Mouse (Mus musculus) mature B cell (primary cell): ENCODE measurements around the gene Gm43552.

ENCODE experiments used
- in situ Hi-C: fragments of 300-500 bp; cut with MboI; formaldehyde crosslinking; loops from 2 replicates; pipeline ENCODE4 v1.14.3; 2019

Gene Gm43552

DNA sequence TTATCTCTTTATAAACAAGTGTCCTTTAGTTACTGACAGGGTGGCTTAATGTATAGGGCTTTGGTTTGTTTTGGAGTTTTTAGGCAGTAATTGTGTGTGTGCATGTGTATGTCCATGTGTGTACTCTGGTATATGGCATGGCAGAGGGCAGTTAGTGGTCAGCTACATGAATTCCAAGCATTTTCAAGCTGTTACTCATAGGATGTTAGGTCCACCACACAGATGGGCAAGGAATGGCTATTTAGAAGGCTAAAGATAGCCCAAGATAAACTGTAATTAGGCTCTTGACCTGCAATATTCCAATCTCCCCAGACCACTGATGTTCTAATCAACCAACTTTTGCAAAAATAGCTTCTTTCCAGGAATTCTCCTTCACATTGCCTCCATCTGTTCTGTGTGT lies 54.6 kb downstream of the Gm43552 start:
- in situ Hi-C loops = no loop called here

DNA sequence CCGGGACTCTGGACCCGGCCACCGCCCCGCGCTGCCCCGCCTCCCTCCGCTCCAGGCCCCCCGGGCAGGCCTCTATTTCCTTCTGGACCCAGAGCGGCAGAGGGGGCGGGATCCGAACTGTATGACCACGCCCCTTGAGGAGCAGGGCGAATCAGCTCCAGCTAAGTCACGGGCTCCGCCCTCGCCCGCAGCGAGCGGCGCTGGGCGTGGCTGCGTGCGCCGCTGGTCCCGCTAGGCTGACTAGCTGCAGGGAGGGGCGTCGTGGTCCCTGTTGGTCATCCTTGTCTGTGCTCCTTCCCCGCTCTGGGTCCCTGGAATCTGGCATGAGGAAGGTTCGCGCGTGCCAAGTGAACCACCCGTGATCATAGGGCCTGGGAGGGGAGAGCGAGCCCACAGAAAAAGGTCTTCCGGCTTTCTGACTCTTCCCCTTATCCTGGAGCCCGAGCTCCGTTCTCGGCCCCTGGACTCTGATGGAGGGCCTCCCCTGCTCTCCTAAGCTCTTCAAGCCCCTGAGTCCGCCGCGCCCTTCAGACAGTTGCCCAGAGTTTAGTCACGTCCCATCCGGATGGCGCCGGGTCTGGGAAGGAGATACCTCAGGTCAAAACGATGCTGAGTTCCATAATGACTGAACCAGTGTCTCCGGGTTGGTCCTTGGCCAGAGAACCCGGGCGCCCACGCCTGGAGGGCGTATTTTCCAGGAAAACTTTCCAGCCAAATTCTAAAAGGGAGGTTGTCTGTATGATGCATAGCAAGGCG lies 56.6 kb downstream of the Gm43552 start, which contains the start of gene Ugdh:
Gene Ugdh (minus strand): TSS at position 144 of the 756 bp plus-strand sequence.
- in situ Hi-C loops = no loop called here

DNA sequence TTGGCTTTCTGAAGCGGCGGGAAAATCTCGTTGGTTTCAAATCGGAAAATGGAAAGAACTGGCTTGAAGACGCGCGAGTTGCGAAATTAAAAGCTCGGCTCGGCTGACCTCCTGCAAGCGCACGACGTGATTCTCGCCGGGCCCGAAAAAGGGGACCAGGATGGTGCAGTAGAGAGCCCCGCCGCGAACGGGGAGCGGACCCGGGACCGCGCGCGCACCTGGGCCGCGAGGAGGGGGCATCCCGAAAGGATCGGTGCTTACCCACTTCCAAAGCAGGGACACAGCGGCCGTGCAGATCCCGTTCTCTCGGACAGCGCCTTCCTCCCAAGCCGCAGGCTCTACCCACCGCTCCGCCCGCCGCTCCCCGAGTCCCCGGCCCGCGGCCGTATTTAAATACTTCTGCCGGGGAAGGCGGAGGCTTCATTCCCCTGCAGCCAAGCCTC lies 57.2 kb downstream of the Gm43552 start:
- in situ Hi-C loops = no loop called here

DNA sequence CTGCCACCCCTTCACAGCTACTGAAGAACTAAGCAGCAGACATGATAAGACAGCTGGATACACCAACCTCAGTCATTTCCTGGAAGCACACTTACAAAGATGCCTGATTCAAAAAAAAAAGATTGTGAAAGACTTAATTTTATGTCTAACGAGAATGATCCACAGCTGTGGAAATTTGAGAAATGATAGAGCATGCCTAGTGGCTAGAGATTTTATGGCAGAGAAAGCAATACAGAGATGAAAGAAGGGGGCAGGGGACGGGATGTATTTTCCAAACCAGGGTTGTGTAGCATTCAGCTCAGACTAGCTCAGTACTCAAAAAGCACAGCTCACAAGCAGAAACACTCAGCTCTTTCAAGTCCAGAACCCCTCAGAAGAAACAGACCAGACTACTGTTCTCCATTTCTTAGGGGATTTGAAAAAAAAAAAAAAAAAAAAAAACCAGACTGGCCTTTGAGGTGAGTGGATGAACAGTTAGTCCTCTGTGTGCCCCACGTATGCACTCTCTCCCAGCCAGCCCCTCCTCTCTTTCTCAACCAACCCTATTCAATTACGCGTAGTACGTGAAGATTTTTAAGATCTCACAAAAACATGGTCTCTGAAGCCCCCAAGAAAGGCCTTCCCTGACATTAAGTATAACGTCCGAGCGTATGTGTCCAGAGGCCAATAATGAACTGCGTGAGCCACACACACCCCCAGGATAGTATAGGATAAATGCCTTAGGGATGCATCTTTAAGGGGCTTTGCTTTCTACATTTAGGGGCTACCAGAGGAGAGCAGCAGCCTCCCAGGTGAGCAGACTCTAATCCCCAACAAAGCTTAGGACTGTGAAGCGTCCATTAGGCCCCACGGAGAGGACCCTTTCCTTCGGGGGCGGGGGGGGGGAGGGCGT lies 57.9 kb downstream of the Gm43552 start:
- in situ Hi-C loops = no loop called here

DNA sequence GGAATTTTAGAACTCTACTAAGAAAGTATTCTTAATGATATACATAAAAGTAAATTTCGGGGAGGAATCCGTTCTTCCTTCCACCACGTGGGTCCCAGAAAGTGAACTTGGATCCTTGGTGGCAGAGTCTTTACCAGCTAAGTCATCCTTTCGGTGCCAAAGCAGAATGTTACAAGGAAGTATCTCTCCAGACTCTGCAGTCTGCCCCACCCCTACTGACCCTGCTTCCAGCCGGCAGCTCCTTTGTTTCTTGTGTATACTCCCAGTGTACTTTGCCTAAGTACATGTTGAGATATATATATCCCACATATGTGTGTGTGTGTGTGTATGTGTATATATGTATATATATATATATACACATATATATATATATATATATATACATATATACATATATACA lies 63.2 kb downstream of the Gm43552 start:
- in situ Hi-C loops = no loop called here

DNA sequence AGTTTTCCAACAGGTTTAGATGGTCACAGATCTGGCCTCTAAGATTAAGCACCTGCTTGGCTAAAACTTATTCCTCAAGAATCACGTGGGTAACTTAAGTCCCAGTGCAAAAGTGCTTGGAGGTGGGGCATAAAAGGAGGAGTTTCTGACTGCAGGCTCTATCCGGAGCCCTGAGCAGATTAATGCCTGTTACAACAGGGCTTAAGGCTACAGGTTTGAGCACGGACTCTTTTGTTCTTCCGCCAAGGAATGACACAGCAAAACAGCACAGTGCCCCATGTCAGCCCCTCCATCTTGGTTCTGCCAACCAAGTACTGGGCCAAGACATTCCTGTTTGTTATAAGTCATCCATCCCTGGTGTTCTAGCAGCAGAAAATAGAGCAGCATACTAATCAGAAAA lies 64.3 kb downstream of the Gm43552 start:
- in situ Hi-C loops = no loop called here

DNA sequence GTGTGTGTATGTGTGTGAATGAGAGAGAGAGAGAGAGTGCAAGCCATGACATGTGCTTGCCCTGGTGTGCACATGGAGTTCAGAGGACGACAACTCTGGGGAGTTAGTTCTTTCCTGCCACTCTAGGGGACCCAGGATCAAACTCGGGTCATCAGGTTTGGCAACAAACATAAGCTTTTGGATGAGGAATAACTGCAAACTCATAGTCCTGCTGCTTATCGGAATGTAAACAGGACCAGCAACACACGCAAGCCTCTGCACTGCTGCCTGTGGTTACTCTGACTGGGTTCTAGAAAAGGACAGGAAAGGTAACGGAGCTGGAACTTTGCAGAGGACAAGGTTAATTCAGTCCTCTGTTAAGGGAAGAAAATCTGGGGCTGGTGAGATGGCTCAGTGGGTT lies 67.4 kb downstream of the Gm43552 start:
- in situ Hi-C loops = no loop called here

DNA sequence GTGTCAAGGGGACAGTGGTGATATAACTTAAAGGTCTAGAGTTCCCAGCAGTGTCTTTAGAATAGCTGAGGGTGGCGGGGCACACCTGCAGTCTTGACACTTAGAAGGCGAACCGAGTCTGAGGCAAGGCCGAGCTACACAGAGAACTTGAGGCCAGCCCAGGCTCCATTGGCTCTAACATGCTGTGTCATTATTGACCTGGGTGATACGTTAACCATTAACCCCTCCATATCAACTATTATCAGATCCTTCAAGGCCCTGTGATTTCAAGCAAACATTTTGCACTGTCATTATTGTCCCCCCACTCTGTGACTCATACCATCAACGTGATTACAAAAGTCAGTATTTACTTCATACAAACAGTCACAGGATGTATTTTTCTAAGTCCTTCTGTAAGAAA lies 68.4 kb downstream of the Gm43552 start:
- in situ Hi-C loops = no loop called here

DNA sequence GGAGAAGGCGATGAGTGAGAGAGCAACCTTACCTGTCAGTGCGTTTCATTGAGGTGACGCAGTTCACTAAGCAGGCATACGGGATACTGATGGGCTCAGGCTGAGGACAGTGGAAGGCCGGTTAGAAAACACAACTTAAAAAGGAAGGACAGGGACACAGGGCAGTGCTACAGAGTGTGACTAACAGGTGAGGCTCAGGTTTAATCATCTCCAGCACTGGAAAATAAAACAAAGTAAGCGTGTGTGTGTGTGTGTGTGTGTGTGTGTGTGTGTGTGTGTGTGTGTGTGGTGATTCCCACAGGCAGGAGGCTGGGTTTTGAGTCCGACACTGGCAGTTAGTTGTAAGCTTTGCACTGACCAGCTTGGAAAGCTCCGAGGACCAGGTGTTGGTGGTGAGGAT lies 69.8 kb downstream of the Gm43552 start:
- in situ Hi-C loops = no loop called here

DNA sequence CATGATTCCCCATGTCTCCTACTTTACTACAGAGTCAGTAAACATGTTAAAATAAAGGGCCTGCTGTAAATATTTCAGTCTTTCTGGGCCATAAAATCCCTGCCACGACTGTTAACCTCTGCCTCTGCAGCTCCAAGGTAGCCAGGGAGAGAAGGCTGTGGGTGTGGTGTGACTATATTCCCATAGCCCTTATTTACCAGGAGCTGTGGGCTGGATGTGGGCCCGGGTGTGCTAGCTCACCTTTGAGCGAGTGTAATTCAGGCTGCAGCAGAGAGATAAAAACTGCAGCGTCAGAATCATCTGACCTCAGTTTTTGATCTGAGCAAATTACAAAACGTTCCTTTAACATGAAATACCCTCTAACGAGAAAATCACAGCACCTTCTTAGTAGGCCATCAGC lies 71.8 kb downstream of the Gm43552 start:
- in situ Hi-C loops = no loop called here

DNA sequence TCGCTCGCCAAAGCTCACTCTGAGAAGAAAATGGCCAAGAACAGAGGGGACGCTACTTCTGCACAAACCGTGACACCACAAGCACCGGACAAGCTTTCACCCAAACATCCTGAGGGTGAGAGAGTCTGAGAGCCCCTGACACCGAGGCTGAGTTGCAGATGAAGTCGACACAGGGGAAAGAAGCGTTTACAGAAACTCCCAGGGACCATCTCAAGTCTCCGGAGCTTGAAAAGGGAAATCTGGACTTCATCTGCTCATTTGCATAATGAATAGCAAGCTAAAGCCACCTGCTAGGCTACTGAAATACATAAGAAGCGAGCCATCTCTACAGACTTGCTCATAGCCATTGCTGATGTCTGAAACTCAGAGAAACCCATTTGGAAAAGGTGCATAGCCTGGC lies 73.5 kb downstream of the Gm43552 start:
- in situ Hi-C loops = no loop called here

DNA sequence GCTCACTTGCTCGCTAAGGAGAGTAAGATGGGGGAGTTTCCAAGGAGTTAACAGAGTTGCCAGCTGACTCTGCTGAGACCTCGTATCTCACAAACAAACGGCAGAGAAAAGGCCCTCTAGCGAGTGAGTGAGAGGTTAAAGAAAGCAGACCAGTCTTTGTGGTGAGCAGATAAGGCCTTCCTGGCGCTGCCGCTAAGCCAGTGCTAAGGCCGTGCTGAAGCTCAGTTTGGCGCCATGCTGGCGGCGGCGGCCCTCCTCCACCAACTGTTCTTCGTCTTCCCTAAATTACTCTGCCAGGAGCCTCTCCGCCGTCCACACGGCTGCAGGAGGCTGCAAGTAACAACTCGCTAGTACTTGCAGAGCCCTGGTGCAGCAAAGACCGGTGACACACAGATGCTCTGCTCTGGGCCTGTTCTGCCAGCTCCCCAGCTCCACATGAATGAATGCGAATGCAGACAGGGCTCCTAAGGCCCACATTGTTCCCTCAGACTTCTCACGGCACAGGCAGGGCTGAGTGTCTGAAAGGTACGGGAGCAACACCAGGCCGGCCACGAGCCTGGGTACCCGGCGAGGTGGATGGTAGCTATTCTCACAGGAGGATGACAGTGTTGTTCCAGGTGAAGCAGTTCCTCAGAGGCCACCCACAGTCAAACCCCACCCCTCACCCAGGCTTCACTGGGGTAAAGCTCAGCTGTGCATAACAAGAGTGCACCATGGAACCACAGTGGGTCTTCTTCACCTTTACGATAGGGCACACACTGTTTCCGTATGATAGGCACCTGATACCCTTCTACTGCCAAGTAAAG lies 76.8 kb downstream of the Gm43552 start:
- in situ Hi-C loops = no loop called here

DNA sequence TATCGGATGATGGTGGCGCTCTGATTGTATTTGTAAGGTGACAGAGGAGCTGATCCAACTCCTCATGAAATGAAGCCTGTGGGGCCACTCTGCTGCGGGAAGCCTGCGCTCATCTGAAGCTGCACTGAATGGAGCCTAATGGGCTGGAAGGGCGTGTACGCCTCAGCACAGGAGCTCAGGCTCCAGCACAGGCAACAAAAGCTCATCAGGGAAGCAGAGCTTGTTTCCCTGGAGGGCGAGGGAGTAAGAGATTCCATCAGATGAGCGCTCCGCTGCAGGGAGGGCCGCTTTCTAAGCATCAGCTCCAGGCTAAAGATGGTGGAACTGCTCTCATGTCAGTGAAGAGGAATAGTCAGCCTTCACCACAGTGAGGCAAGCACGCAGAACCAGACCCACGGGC lies 84.6 kb downstream of the Gm43552 start:
- in situ Hi-C loops = no loop called here

DNA sequence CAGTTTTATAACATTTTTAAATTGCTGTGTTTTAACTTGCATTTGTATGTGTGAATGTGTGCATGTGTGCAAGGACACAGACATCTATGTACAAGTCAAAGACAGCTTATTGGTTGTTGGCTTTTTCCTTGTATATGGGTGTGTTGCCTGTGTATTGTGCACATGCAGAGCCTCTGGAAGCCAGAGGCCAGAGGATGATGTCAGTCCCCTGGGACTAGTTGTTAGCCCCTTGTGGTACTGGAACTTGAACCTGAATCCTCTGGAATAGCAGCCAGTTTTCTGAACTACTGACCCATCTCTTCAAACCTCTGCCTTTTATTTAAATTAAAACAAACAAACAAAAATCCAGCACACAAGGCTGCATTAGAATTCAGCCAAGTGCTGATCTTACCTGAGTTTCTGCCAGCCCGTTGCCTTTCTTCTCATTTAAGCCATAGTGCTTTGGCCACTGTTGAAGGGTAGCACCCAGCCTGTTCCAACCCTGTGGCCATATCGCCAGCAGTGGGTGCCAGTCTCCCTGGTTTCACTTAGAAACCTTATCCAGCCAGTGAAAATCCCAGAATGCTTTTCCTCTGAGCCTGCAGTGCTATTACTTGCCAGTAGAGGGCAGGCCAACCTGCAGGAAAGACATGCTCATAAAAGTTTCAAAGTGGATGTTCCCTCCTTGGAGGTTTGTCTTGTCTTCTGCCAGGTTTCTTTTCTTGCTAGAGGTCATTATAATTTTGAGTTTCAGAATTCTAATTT lies 91.2 kb downstream of the Gm43552 start:
- in situ Hi-C loops = no loop called here

DNA sequence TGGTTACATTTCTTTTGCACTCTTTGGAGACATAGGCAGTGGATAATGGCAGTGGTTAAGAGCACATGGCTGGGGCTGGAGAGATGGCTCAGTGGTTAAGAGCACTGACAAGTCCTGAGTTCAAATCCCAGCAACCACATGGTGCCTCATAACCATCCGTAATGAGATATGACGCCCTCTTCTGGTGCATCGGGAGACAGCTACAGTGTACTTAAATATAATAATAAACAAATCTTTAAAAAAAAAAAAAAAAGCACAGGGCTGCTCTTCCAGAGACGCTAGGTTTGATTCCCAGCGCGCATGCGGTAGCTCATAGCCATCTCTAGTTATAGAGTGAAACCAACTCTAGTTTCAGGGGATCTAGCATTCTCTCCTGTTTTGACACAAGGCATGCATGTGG lies 98.2 kb downstream of the Gm43552 start:
- in situ Hi-C loops = no loop called here

DNA sequence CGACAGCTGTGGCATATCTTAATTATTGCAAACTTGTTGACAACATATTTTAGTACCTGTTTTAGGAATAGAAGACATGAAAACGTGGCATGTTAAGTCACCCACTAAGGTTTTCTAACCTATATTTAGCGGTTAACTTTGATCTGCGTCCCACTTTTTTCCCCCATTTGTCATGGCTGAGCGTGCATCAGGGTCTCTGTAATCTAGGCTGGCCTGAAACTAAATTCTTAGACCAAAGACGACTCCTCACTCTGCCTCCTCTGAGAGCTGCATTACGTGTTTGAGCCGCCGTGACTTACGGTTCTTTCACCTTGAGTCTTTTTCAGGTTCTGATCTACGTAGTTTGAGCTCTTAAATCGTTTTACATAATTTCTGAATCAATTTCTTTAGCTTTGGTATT lies 100.9 kb downstream of the Gm43552 start:
- in situ Hi-C loops = no loop called here

DNA sequence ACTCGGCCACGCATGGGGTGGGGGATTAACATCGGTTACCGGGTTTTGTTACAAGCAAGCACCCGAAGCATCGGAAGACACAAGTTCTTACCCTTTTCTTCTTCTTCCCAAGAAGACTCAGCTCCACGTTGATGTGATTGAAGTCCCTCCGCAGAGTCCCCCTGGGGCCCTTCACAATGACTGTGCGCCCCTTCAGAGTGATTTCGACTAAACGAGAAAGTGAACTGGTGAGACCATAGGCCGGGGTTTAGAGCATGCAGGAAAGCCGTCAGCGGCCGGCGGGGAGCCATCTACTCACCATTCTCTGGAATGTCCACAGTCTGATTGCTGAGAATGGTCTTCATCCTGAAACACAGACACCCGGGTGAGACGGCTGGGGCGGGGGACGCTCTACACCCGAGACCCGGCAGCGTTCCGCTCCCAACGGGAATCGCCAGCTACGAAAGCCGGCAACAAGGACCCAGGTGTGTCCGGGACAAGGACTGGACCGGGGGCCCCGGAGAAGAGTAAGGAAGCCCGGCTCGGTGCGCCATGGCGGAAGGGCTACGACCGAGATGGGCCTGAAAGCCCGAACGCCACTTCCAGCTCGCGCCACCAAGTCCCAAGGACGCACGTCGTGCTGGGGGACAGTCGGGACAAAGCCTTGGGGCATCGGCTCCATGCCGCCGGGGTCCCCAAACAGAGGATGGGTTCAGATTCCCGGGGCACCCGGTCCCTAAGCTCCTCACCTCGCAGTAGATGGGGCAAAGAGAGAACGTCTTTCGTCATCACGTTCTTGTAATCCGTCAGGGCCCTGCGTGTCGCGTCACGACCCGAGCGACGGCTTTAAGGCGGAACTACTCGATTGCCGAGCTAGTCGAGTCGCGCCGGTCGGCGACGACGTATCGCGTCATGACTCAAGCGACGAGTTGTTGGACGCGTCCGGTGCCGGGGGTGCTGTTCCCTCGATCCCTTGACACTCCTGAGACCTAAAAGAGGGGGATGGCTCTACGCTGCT lies 101.7 kb downstream of the Gm43552 start, which contains the start of the genes Rpl9 and Lias:
Gene Rpl9 (minus strand): TSS at position 797 of the 997 bp plus-strand sequence.
Gene Lias (plus strand): TSS at position 850 of the 997 bp plus-strand sequence.
- in situ Hi-C loops = no loop called here

DNA sequence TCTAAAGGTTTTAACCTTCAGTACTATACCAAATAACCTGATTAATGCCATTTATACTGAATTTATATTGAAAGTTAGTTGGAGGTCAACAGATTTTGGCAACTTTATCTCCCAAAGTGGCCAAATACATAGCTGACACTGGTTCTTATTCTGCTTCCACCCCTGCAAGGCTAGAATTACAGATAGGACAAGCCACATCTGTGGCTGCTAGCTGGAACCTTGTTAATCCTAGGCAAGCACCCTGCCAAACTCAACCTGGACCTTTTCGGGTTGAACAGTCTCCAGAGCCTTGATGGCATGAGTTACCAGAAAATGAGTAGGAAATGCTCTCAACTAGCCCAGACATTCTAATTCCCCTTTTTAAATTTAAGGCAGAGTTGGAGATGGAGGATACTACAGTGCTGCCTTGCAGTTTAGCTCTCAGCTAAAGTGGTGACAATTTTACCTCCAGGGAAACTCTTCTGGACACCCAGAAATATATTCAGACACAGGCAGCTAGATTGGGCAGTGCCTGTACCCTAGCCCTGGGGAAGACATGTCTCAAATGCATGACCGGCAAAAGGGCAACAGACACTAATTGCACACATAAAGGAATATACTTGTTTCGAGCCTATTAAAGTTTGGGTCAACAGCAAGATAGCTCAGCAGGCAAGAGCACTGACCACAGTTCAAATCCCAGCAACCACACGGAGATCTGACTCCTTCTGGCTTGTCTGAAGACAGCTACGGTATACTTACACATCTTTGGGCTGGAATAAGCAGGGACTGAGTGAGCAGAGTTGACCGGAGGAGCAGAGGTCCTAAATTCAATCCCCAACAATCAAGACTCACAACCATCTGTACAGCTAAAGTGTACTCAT lies 105.4 kb downstream of the Gm43552 start:
- in situ Hi-C loops = no loop called here

DNA sequence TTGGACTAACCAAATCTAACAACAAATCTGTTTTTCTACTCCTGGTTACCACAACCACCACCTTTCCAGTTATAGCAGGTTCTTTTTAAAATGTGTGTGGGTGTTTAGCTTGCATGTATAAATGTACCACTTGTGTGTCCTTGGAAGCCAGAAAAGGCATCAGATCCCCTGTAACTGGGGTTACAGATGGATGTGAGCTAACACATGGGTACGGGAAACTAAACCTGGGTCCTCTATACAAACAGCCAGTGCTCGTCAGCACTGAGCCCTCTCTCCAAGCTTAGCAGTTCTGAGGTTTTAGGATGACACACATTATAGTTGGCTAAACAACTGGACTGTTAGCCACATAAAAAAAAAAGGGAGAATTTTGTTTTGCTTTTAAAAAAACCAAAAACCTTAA lies 106.9 kb downstream of the Gm43552 start:
- in situ Hi-C loops = no loop called here
